Mouse (Mus musculus) midbrain, embryonic 16.5 days (tissue): ENCODE data around the gene Iqcd. TPM values are rescaled to one million over a fixed set of nuclear protein-coding genes. Genes with fewer than 3 reads are reported as not detected.

Experiments used
- ATAC-seq: fragments of 200-750 bp; cut with Nextera tagmentation; 2 replicates; pipeline ENCODE4 v1.8.0; 2017; ENCODE audit warnings: moderate TSS enrichment
- H3K27ac ChIP-seq: fragments of 300-500 bp; sonication (generic); 2 replicates; pipeline ENCODE4 v1.5.1; 2014; ENCODE audit warnings: mild to moderate bottlenecking, low read length, mixed read lengths
- H3K27me3 ChIP-seq: fragments of 300-500 bp; sonication (generic); 2 replicates; pipeline ENCODE4 v1.6.1; 2014; ENCODE audit warnings: low read depth, low read length, mixed read lengths; ENCODE audit not compliant: control insufficient read depth, insufficient read depth
- H3K36me3 ChIP-seq: fragments of 300-500 bp; sonication (generic); 2 replicates; pipeline ENCODE4 v1.6.1; 2014; ENCODE audit warnings: mild to moderate bottlenecking, low read length, moderate library complexity, mixed read lengths; ENCODE audit not compliant: control insufficient read depth, insufficient read depth
- H3K4me1 ChIP-seq: fragments of 300-500 bp; sonication (generic); 2 replicates; pipeline ENCODE4 v1.6.1; 2014; ENCODE audit warnings: mild to moderate bottlenecking, low read length, mixed read lengths; ENCODE audit not compliant: control insufficient read depth, insufficient read depth
- H3K4me2 ChIP-seq: fragments of 300-500 bp; sonication (generic); 2 replicates; pipeline ENCODE4 v1.6.1; 2014; ENCODE audit warnings: mild to moderate bottlenecking, low read length, mixed read lengths
- H3K4me3 ChIP-seq: fragments of 300-500 bp; sonication (generic); 2 replicates; pipeline ENCODE4 v1.5.1; 2014; ENCODE audit warnings: low read depth, mild to moderate bottlenecking, low read length, moderate library complexity, mixed read lengths
- H3K9ac ChIP-seq: fragments of 300-500 bp; sonication (generic); 2 replicates; pipeline ENCODE4 v1.6.1; 2014; ENCODE audit warnings: low read depth, low read length, mixed read lengths
- H3K9me3 ChIP-seq: fragments of 300-500 bp; sonication (generic); replicated peaks from 2 replicates; pipeline ENCODE4 v1.6.1; 2014; ENCODE audit warnings: mild to moderate bottlenecking, low read length, mixed read lengths; ENCODE audit not compliant: control insufficient read depth, poor library complexity, severe bottlenecking
- WGBS: fragments of 180-500 bp; shearing (Covaris S2); extraction: QIAGEN DNeasy Blood & Tissue Kit; methylation state at CpG from one replicate; pipeline ENCODE4 v1.1.7; 2014; 5-methylcytosine and 5-hydroxymethylcytosine counted together
- polyA plus RNA-seq: library from polyadenylated mRNA; unstranded; fragments of >200 nt; fragmentation: Nextera tagmentation; extraction: Ambion mirVana; gene quantifications from 2 replicates; pipeline ENCODE4 v1.2.1, GENCODE M21; 2015

The Iqcd gene
- polyA plus RNA-seq, 1 experiment from 2014 or later = 2.1 TPM

- no peak overlapping the region for H3K27ac ChIP-seq
- ATAC-seq = no peak
- H3K36me3 ChIP-seq = peaks cover 36% of the 10 kb centered on the region
- H3K27me3 ChIP-seq = no peaks in the 10 kb centered on the region
- H3K4me3 ChIP-seq = no peak overlapping the region
- H3K9me3 ChIP-seq = no peaks in the 10 kb centered on the region
- H3K4me1 ChIP-seq = no peaks in the 10 kb centered on the region
- WGBS = 89% methylated on average over 10 of the region's 10 CpGs
- H3K4me2 ChIP-seq = no peak overlapping the region
- H3K9ac ChIP-seq = no peak overlapping the region
These were observed 35.6 kb downstream of the Iqcd start for GRCm38 (mm10) chr5:120624427-120624826.

DNA sequence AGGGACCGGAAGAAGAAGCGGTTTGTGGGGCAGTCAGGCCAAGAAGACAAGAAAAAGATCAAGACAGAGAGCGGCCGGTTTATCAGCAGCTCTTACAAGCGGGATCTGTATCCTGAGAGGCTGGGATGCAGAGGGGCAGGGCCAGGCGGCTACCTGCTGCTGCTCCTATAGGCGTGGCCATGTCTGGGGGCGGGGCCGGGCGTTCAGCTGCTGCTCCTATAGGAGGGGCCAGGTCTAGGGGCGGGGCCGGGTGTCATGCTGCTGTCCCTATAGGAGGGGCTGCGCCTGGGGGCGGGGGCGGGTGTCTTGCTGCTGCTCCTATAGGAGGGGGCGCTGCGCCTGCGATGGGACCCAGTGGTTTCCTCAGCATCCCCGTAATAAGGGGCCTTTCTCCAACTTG is 37.6 kb downstream of the Iqcd start:
- no peaks in the 10 kb centered on the region for H3K9me3 ChIP-seq
- H3K27ac ChIP-seq = no peak overlapping the region
- H3K9ac ChIP-seq = no peak overlapping the region
- ATAC-seq = no peak
- H3K4me1 ChIP-seq = peaks cover 3% of the 10 kb centered on the region; the same call in 1 of the 2 replicates
- WGBS = 32% methylated on average over 16 of the region's 19 CpGs
- no peaks in the 10 kb centered on the region for H3K27me3 ChIP-seq
- H3K4me2 ChIP-seq = no peak overlapping the region
- no peak overlapping the region for H3K4me3 ChIP-seq
- peaks cover 26% of the 10 kb centered on the region for H3K36me3 ChIP-seq

GRCm38 (mm10) chr5:120627515-120628300 is 38.9 kb downstream of the Iqcd start:
- Histone ChIP-seq H3K36me3 (peaks cover 21% of the 10 kb centered on the region), H3K4me2 (no peak overlapping the region), H3K27me3 (no peaks in the 10 kb centered on the region), H3K4me3 (no peak overlapping the region), H3K4me1 (peaks cover 3% of the 10 kb centered on the region; the same call in 1 of the 2 replicates), H3K9me3 (no peaks in the 10 kb centered on the region), H3K27ac (no peak overlapping the region), H3K9ac (peak overlapping the region; percentile 20; the same call in 1 of the 2 replicates)
- ATAC-seq = no peak
- 78% methylated on average over 15 of the region's 15 CpGs for WGBS

GRCm38 (mm10) chr5:120628624-120629023 is 39.8 kb downstream of the Iqcd start:
- Histone ChIP-seq H3K4me1 (peaks cover 3% of the 10 kb centered on the region; the same call in 1 of the 2 replicates), H3K27me3 (no peaks in the 10 kb centered on the region), H3K27ac (no peak overlapping the region), H3K36me3 (peaks cover 11% of the 10 kb centered on the region), H3K9ac (no peak overlapping the region), H3K4me2 (no peak overlapping the region), H3K4me3 (no peak overlapping the region), H3K9me3 (no peaks in the 10 kb centered on the region)
- WGBS = 64% methylated on average over 7 of the region's 7 CpGs
- no peak for ATAC-seq

GRCm38 (mm10) chr5:120631128-120631527 is 42.3 kb downstream of the Iqcd start:
- Histone ChIP-seq H3K4me2 (peak overlapping the region; percentile 54), H3K36me3 (peaks cover 4% of the 10 kb centered on the region; the same call in 1 of the 2 replicates), H3K27ac (no peak overlapping the region), H3K4me3 (no peak overlapping the region), H3K9me3 (no peaks in the 10 kb centered on the region), H3K4me1 (peaks cover 3% of the 10 kb centered on the region; the same call in 1 of the 2 replicates), H3K9ac (peak overlapping the region; percentile 53), H3K27me3 (no peaks in the 10 kb centered on the region)
- 13% methylated on average over 29 of the region's 29 CpGs for WGBS
- no peak for ATAC-seq

- peaks cover 3% of the 10 kb centered on the region; the same call in 1 of the 2 replicates for H3K4me1 ChIP-seq
- peaks cover under 1% of the 10 kb centered on the region; the same call in 1 of the 2 replicates for H3K36me3 ChIP-seq
- H3K27ac ChIP-seq = no peak overlapping the region
- 93% methylated on average over 5 of the region's 5 CpGs for WGBS
- no peak for ATAC-seq
- H3K9ac ChIP-seq = no peak overlapping the region
- H3K4me3 ChIP-seq = no peak overlapping the region
- no peak overlapping the region for H3K4me2 ChIP-seq
- H3K9me3 ChIP-seq = no peaks in the 10 kb centered on the region
- no peaks in the 10 kb centered on the region for H3K27me3 ChIP-seq
These were observed 43.1 kb downstream of the Iqcd start for GRCm38 (mm10) chr5:120631892-120632291.

- Histone ChIP-seq H3K4me1 (peaks cover 3% of the 10 kb centered on the region; the same call in 1 of the 2 replicates), H3K4me2 (no peak within 1 kb of the TSS), H3K9me3 (no peaks in the 10 kb centered on the region), H3K4me3 (no peak within 1 kb of the TSS), H3K27ac (no peak within 1 kb of the TSS), H3K9ac (no peak within 1 kb of the TSS), H3K27me3 (no peaks in the 10 kb centered on the region), H3K36me3 (no peaks in the 10 kb centered on the region)
- 49% methylated on average over 9 of the region's 9 CpGs for WGBS
- no peak for ATAC-seq
These were observed 45.3 kb downstream of the Iqcd start, which contains the start of gene Cfap73 for GRCm38 (mm10) chr5:120634131-120634530. Gene Cfap73, minus strand, starts transcription at chr5:120634235.

- peaks cover 3% of the 10 kb centered on the region; the same call in 1 of the 2 replicates for H3K4me1 ChIP-seq
- H3K27ac ChIP-seq = no peak overlapping the region
- H3K4me3 ChIP-seq = no peak overlapping the region
- no peaks in the 10 kb centered on the region for H3K9me3 ChIP-seq
- 62% methylated on average over 5 of the region's 5 CpGs for WGBS
- ATAC-seq = no peak
- no peaks in the 10 kb centered on the region for H3K36me3 ChIP-seq
- H3K9ac ChIP-seq = no peak overlapping the region
- no peak overlapping the region for H3K4me2 ChIP-seq
- no peaks in the 10 kb centered on the region for H3K27me3 ChIP-seq
These were observed 46.0 kb downstream of the Iqcd start for GRCm38 (mm10) chr5:120634860-120635259.

GRCm38 (mm10) chr5:120635633-120636032 is 46.8 kb downstream of the Iqcd start:
- Histone ChIP-seq H3K4me2 (no peak overlapping the region), H3K4me3 (no peak overlapping the region), H3K27me3 (no peaks in the 10 kb centered on the region), H3K9me3 (no peaks in the 10 kb centered on the region), H3K27ac (no peak overlapping the region), H3K4me1 (peaks cover 3% of the 10 kb centered on the region; the same call in 1 of the 2 replicates), H3K9ac (no peak overlapping the region), H3K36me3 (no peaks in the 10 kb centered on the region)
- WGBS = 92% methylated on average over 5 of the region's 5 CpGs
- ATAC-seq = no peak
